Mouse (Mus musculus) left cerebral cortex, adult 6 months (tissue): ENCODE measurements around the gene Rsph10b. TPM values are rescaled to one million over a fixed set of nuclear protein-coding genes. Genes with fewer than 3 reads are reported as not detected.

Experiments
- long read RNA-seq, 2 experiments: library from polyadenylated mRNA; unstranded; transcript quantifications; one replicate each; pipeline ENCODE4 v2.0.0; 2019 to 2020
- polyA plus RNA-seq: library from polyadenylated mRNA; unstranded; fragments of <200 nt; fragmentation: Nextera tagmentation; gene quantifications from 2 replicates; pipeline ENCODE4 v1.2.3, GENCODE M21; 2021

Rsph10b gene
- polyA plus RNA-seq, result 1.3 and 2.0 TPM in 2 replicates
- long read RNA-seq, experiment 1, partial matches to known transcripts, result 4 of 12 reads
- long read RNA-seq, experiment 1, other reads (novel, unspliced or antisense), result 8 of 12 reads
- long read RNA-seq, experiment 2, partial matches to known transcripts, result 2 of 6 reads
- long read RNA-seq, experiment 2, other reads (novel, unspliced or antisense), result 3 of 6 reads

GRCm38 (mm10) chr5:143932831-143933230 is at the start of gene Rsph10b:
Gene Rsph10b (plus strand): TSS chr5:143933035.

GRCm38 (mm10) chr5:143897635-143898330 is 35.1 kb upstream of the Rsph10b start, which contains the start of gene Ankrd61:
Gene Ankrd61 (minus strand): TSS chr5:143897685.

GRCm38 (mm10) chr5:143909417-143910400 is 23.1 kb upstream of the Rsph10b start, which contains the start of the genes Aimp2 and Pms2:
Gene Aimp2 (minus strand): TSS chr5:143909847.
Gene Pms2 (plus strand): TSS chr5:143909964.

GRCm38 (mm10) chr5:143927875-143928274 is 5.0 kb upstream of the Rsph10b start, which contains the start of gene Gm42421:
Gene Gm42421 (plus strand): TSS chr5:143928175.

GRCm38 (mm10) chr5:144014551-144015311 is 81.9 kb downstream of the Rsph10b start, which contains the start of gene Ccz1:
Gene Ccz1 (minus strand): TSS chr5:144014877.

GRCm38 (mm10) chr5:144026620-144027263 is 93.9 kb downstream of the Rsph10b start, which contains the start of gene Ocm:
Gene Ocm (minus strand): TSS chr5:144026670.

Other genes with a start within 250 kb of the Rsph10b start
- gene Usp42, start 200.8 kb upstream of the Rsph10b start, polyA plus RNA-seq, result 6.4 and 12.1 TPM in 2 replicates
- gene Eif2ak1, start 115.2 kb upstream of the Rsph10b start, polyA plus RNA-seq, result 22.7 and 29.4 TPM in 2 replicates
- 0.09 TPM in 1 of 2 replicates, not detected in the other for gene Ankrd61, start 35.4 kb upstream of the Rsph10b start, polyA plus RNA-seq
- 40.5 and 44.0 TPM in 2 replicates for gene Aimp2, start 23.2 kb upstream of the Rsph10b start, polyA plus RNA-seq
- gene Pms2, start 23.1 kb upstream of the Rsph10b start, polyA plus RNA-seq, result 6.6 and 10.7 TPM in 2 replicates
- not detected in 2 replicates for gene Gm42421, start 4.9 kb upstream of the Rsph10b start, polyA plus RNA-seq
- gene Ccz1, start 81.8 kb downstream of the Rsph10b start, polyA plus RNA-seq, result 17.6 and 41.1 TPM in 2 replicates
- 1.1 and 3.2 TPM in 2 replicates for gene Ocm, start 93.6 kb downstream of the Rsph10b start, polyA plus RNA-seq
- 11.6 and 15.5 TPM in 2 replicates for gene Lmtk2, start 167.4 kb downstream of the Rsph10b start, polyA plus RNA-seq